Mouse (Mus musculus) heart, embryonic 12.5 days (tissue): ENCODE results near the gene Tmem189. TPM values are rescaled to one million over a fixed set of nuclear protein-coding genes. Genes with fewer than 3 reads are reported as not detected.

Experiments
- ATAC-seq: fragments of 200-750 bp; cut with Nextera tagmentation; 2 replicates; pipeline ENCODE4 v1.8.0; 2017; ENCODE audit warnings: moderate TSS enrichment, moderate library complexity; ENCODE audit not compliant: insufficient number of reproducible peaks, low FRiP score
- H3K27ac ChIP-seq: fragments of 300-500 bp; sonication (generic); 2 replicates; pipeline ENCODE4 v1.5.1; 2016; ENCODE audit warnings: mild to moderate bottlenecking, moderate library complexity; ENCODE audit not compliant: poor library complexity, severe bottlenecking
- H3K27me3 ChIP-seq: fragments of 300-500 bp; sonication (generic); replicated peaks from 2 replicates; pipeline ENCODE4 v1.6.1; 2016; ENCODE audit warnings: mild to moderate bottlenecking, moderate library complexity
- H3K36me3 ChIP-seq: fragments of 300-500 bp; sonication (generic); 2 replicates; pipeline ENCODE4 v1.6.1; 2016; ENCODE audit warnings: mild to moderate bottlenecking, moderate library complexity
- H3K4me1 ChIP-seq: fragments of 300-500 bp; sonication (generic); replicated peaks from 2 replicates; pipeline ENCODE4 v1.6.1; 2016; ENCODE audit warnings: mild to moderate bottlenecking
- H3K4me2 ChIP-seq: fragments of 300-500 bp; sonication (generic); 2 replicates; pipeline ENCODE4 v1.6.1; 2016; ENCODE audit warnings: mild to moderate bottlenecking, moderate library complexity
- H3K4me3 ChIP-seq: fragments of 300-500 bp; sonication (generic); 2 replicates; pipeline ENCODE4 v1.5.1; 2016; ENCODE audit warnings: mild to moderate bottlenecking
- H3K9ac ChIP-seq: fragments of 300-500 bp; sonication (generic); 2 replicates; pipeline ENCODE4 v1.6.1; 2016; ENCODE audit warnings: mild to moderate bottlenecking, moderate library complexity
- H3K9me3 ChIP-seq: fragments of 300-500 bp; sonication (generic); replicated peaks from 2 replicates; pipeline ENCODE4 v1.6.1; 2016; ENCODE audit warnings: mild to moderate bottlenecking, moderate library complexity
- WGBS: fragments of 180-500 bp; shearing (Covaris S2); methylation state at CpG from one replicate; pipeline ENCODE4 v1.1.7; 2016; 5-methylcytosine and 5-hydroxymethylcytosine counted together
- polyA plus RNA-seq: library from polyadenylated mRNA; unstranded; fragments of >200 nt; fragmentation: Nextera tagmentation; extraction: Ambion mirVana; gene quantifications from 2 replicates; pipeline ENCODE4 v1.2.1, GENCODE M21; 2016

Gene Tmem189
- polyA plus RNA-seq, 1 experiment from 2014 or later = 46.6 TPM

- 0 out of 2 replicates have a peak, but pooled peaks cover under 1% of the 10 kb centered on the region for H3K36me3 ChIP-seq
- ATAC-seq = no peak
- no peak overlapping the region for H3K27ac ChIP-seq
- H3K9me3 ChIP-seq = 0 out of 2 replicates have a peak, but pooled peaks cover 2% of the 10 kb centered on the region
- peak overlapping the region; percentile 99 for H3K4me2 ChIP-seq
- peak overlapping the region; percentile 81 for H3K9ac ChIP-seq
- 53% methylated on average over 15 of the region's 15 CpGs for WGBS
- peaks cover 31% of the 10 kb centered on the region for H3K4me1 ChIP-seq
- H3K4me3 ChIP-seq = peak overlapping the region; percentile 81
- H3K27me3 ChIP-seq = peaks cover 21% of the 10 kb centered on the region
These were observed 768 bp upstream of the Tmem189 start for GRCm38 (mm10) chr2:167690219-167690961.

DNA sequence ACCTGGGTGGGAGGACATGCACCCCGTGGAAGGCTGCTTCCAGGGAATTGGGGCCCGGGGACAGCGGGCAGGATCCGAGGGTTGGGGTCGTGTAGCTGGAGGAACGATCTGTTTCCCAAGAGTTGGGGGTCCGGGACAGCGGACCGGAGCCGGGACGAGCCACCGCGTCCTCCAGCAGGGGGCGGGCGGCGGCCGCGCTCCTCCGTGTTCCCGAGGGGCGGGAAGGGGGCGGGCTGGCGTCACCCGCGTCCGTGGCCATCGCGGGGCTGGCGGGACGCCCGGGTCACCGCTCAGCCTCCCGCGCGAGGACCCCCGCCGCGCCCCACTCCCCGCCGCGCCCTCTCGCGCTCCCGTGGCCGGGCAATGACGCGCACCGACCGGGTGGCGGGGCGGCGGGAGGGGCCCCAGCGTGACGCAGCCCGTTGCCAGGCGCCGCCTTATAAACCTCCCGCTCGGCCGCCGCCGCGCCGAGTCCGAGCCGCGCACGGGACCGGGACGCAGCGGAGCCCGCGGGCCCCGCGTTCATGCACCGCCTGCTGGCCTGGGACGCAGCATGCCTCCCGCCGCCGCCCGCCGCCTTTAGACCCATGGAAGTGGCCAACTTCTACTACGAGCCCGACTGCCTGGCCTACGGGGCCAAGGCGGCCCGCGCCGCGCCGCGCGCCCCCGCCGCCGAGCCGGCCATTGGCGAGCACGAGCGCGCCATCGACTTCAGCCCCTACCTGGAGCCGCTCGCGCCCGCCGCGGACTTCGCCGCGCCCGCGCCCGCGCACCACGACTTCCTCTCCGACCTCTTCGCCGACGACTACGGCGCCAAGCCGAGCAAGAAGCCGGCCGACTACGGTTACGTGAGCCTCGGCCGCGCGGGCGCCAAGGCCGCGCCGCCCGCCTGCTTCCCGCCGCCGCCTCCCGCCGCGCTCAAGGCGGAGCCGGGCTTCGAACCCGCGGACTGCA is 847 bp downstream of the Tmem189 start, which contains the start of gene Cebpb:
Gene Cebpb (plus strand): TSS at position 418 of the 954 bp plus-strand sequence.
- peak; percentile 78 for ATAC-seq
- H3K27me3 ChIP-seq = peaks cover 21% of the 10 kb centered on the region
- H3K9me3 ChIP-seq = no peaks in the 10 kb centered on the region
- peak within 1 kb of the TSS; percentile 99 for H3K4me2 ChIP-seq
- peaks cover 31% of the 10 kb centered on the region for H3K4me1 ChIP-seq
- under 1% methylated on average over 129 of the region's 147 CpGs for WGBS
- H3K27ac ChIP-seq = peak within 1 kb of the TSS; percentile 64
- no peaks in the 10 kb centered on the region for H3K36me3 ChIP-seq
- peak within 1 kb of the TSS; percentile 81 for H3K9ac ChIP-seq
- H3K4me3 ChIP-seq = peak within 1 kb of the TSS; percentile 81

DNA sequence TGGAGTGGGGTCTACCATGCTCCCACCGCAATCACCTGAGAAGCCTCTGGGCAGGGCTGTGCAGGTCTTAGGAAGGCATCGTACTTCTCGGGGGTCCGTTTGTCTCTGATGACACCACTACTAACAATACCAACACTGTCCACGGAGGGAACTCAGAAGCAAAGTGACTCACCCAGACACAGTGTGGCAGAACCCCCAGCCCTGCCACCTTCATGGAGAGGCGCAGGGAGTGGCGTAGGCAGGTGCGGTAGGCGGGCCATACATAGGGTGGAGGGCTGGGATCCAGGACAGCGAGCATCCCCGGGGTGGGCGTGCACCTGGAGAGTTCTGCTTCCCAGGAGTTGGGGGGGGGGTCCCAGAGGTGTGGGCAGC is 1.5 kb downstream of the Tmem189 start:
- peak overlapping the region; percentile 99 for H3K4me2 ChIP-seq
- 26% methylated on average over 12 of the region's 12 CpGs for WGBS
- peak; percentile 7; the same call in 1 of the 2 replicates for ATAC-seq
- no peak overlapping the region for H3K27ac ChIP-seq
- H3K4me3 ChIP-seq = peak overlapping the region; percentile 81
- H3K27me3 ChIP-seq = peaks cover 21% of the 10 kb centered on the region
- peak overlapping the region; percentile 81 for H3K9ac ChIP-seq
- H3K9me3 ChIP-seq = no peaks in the 10 kb centered on the region
- peaks cover 31% of the 10 kb centered on the region for H3K4me1 ChIP-seq
- no peaks in the 10 kb centered on the region for H3K36me3 ChIP-seq

DNA sequence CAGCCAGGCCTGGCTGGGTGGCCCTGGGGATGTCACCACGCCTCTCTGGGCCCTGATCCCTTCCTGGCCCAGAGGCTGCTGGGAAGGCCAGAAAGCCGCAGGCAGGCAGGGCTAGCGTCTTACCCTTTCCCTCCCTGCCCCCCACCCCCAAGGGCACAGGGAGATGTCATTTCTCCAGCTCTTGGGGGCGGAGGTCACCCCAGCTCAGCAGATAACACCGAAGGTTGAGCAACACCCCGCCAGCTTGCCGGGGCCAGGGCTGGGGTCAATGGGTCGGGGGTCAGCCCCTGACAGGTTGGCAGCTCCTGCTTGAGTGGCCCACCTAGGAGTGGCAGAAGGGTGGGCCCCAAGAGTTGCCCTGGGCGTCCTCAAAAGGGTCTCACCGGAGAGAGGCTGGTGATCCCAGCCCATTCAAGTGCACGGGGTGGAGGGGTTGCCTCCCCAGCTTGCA is 1.9 kb downstream of the Tmem189 start:
- Histone ChIP-seq H3K9ac (no peak overlapping the region), H3K4me3 (no peak overlapping the region), H3K4me2 (no peak overlapping the region), H3K36me3 (no peaks in the 10 kb centered on the region), H3K27me3 (peaks cover 21% of the 10 kb centered on the region), H3K4me1 (peaks cover 31% of the 10 kb centered on the region), H3K9me3 (no peaks in the 10 kb centered on the region), H3K27ac (no peak overlapping the region)
- no peak for ATAC-seq
- 58% methylated on average over 11 of the region's 11 CpGs for WGBS

DNA sequence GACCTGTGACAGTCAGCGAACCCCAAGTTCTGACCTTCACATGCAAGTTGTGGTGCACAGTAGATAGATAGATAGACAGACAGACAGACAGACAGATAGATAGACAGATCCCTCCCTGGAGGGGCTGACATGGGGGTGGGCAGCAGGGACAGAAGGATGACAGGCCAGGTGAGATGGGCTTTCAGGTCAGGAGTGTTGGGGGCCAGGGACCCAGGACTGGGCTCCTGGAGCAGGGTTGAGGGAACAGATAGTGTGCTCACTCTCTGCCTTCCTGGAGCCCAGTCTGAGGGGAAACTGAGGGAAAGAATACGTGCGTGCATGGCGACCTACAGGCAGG is 2.4 kb downstream of the Tmem189 start:
- H3K4me3 ChIP-seq = no peak overlapping the region
- H3K4me2 ChIP-seq = no peak overlapping the region
- ATAC-seq = no peak
- no peaks in the 10 kb centered on the region for H3K9me3 ChIP-seq
- 91% methylated on average over 4 of the region's 4 CpGs for WGBS
- H3K27ac ChIP-seq = no peak overlapping the region
- H3K27me3 ChIP-seq = peaks cover 21% of the 10 kb centered on the region
- peaks cover 28% of the 10 kb centered on the region for H3K4me1 ChIP-seq
- no peak overlapping the region for H3K9ac ChIP-seq
- no peaks in the 10 kb centered on the region for H3K36me3 ChIP-seq

GRCm38 (mm10) chr2:167686382-167687249 is 3.0 kb downstream of the Tmem189 start:
- no peaks in the 10 kb centered on the region for H3K36me3 ChIP-seq
- no peak for ATAC-seq
- H3K9me3 ChIP-seq = no peaks in the 10 kb centered on the region
- no peak overlapping the region for H3K4me2 ChIP-seq
- no peak overlapping the region for H3K9ac ChIP-seq
- peaks cover 21% of the 10 kb centered on the region for H3K27me3 ChIP-seq
- WGBS = 81% methylated on average over 16 of the region's 16 CpGs
- H3K27ac ChIP-seq = no peak overlapping the region
- H3K4me1 ChIP-seq = peaks cover 22% of the 10 kb centered on the region; the same call in 1 of the 2 replicates
- no peak overlapping the region for H3K4me3 ChIP-seq

DNA sequence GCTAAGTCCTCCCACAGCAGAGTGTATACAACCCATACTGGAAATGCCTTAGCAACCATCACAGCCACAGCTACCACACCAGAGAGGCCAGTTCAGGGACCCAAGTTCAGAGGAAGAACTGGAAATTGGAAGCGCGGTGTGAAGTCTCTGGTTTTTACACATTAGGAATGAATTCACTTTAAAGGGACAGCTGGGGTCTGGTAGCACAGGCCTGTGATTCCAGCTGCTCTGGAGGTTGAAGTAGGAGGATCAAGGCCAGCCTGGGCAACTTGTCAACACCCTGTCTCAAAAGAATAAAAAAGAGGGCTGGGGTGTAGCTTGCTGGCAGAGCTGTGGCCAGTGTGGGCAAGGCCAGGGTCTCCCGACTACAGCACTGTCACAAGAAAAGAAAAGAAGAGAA is 3.8 kb downstream of the Tmem189 start:
- H3K4me1 ChIP-seq = peaks cover 14% of the 10 kb centered on the region; the same call in 1 of the 2 replicates
- H3K27ac ChIP-seq = no peak overlapping the region
- H3K9me3 ChIP-seq = no peaks in the 10 kb centered on the region
- H3K36me3 ChIP-seq = no peaks in the 10 kb centered on the region
- 77% methylated on average over 3 of the region's 3 CpGs for WGBS
- H3K27me3 ChIP-seq = peaks cover 21% of the 10 kb centered on the region
- no peak overlapping the region for H3K4me2 ChIP-seq
- H3K4me3 ChIP-seq = no peak overlapping the region
- no peak overlapping the region for H3K9ac ChIP-seq
- ATAC-seq = no peak

- no peak overlapping the region for H3K9ac ChIP-seq
- H3K9me3 ChIP-seq = no peaks in the 10 kb centered on the region
- H3K4me1 ChIP-seq = peaks cover 12% of the 10 kb centered on the region; the same call in 1 of the 2 replicates
- H3K4me3 ChIP-seq = no peak overlapping the region
- no peaks in the 10 kb centered on the region for H3K36me3 ChIP-seq
- 0 out of 2 replicates have a peak, but pooled peaks have one; percentile 2 for ATAC-seq
- no peak overlapping the region for H3K27ac ChIP-seq
- no peak overlapping the region for H3K4me2 ChIP-seq
- peaks cover 21% of the 10 kb centered on the region for H3K27me3 ChIP-seq
- 7% methylated on average over 8 of the region's 8 CpGs for WGBS
These were observed 4.5 kb downstream of the Tmem189 start for GRCm38 (mm10) chr2:167685137-167685536.

DNA sequence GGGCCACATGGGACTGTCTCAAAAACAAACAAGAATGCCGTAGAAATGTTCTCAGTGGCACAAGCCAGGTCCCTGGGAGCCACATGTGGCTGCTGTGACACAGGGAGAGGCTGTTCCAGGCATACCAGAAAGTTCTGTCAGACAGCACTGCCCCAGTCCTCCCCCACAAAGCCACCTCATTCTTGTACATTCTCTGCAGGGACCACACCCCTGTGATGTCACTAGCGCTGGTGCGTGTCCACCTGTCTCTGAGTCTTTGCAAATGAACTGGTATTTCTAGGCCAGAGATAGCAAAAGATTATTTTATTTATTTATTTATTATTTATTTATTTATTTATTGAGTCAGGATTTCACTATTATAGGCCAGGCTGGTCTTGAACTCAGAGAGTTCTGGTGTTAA is 5.9 kb downstream of the Tmem189 start:
- no peak for ATAC-seq
- no peak overlapping the region for H3K9ac ChIP-seq

DNA sequence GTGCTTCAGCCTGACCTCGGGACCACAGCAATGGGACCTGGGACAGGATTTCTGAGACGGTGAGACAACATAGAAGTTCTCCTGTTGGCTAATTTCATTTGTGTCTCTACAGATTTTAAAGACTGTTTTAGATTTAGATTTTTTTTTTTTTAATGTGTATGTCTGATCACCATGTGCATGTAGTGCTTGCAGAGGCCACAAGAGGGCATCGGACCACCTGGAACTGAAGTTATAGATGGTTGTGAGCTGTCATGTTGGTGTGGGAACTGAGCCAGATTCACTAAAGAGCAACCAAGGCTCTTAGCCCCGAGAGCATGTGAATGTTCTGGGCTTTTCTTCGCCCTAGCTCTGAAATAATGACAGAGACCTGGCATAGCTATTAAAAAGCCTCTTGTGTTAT is 9.0 kb downstream of the Tmem189 start:
- Histone ChIP-seq H3K4me3 (no peak overlapping the region), H3K4me2 (no peak overlapping the region), H3K9ac (no peak overlapping the region), H3K27me3 (peaks cover 4% of the 10 kb centered on the region; the same call in 1 of the 2 replicates), H3K9me3 (no peaks in the 10 kb centered on the region), H3K36me3 (no peaks in the 10 kb centered on the region), H3K27ac (no peak overlapping the region), H3K4me1 (peaks cover 7% of the 10 kb centered on the region; the same call in 1 of the 2 replicates)
- 42% methylated on average over 5 of the region's 5 CpGs for WGBS
- no peak for ATAC-seq

More for the DNA sequence above, 5.9 kb downstream of the Tmem189 start:
- Histone ChIP-seq H3K27me3 (peaks cover 21% of the 10 kb centered on the region), H3K36me3 (no peaks in the 10 kb centered on the region), H3K4me3 (no peak overlapping the region), H3K4me1 (peaks cover 14% of the 10 kb centered on the region; the same call in 1 of the 2 replicates), H3K27ac (no peak overlapping the region), H3K4me2 (no peak overlapping the region), H3K9me3 (no peaks in the 10 kb centered on the region)
- 73% methylated on average over 3 of the region's 3 CpGs for WGBS
